Mouse (Mus musculus) kidney, postnatal 36 days (tissue): Measurements from ENCODE around the gene Clec11a.

ENCODE experiments used
- DNase-seq, 2 experiments: peaks; one replicate each; pipeline ENCODE4 v3.0.0; 2021 to 2022; ENCODE audit warnings: mixed read lengths in 2 of 2

Gene Clec11a

GRCm38 (mm10) chr7:44276461-44277249, 30.0 kb downstream of the Clec11a start:
- no peak for DNase-seq

- DNase-seq: no peak
Measured at GRCm38 (mm10) chr7:44275546-44275945, 31.2 kb downstream of the Clec11a start.

- DNase-seq: no peak
Measured at GRCm38 (mm10) chr7:44274096-44274495, 32.6 kb downstream of the Clec11a start.

GRCm38 (mm10) chr7:44273446-44273845, 33.3 kb downstream of the Clec11a start:
- DNase-seq: no peak

- no peak for DNase-seq
Measured at GRCm38 (mm10) chr7:44272546-44272945, 34.2 kb downstream of the Clec11a start.

- no peak for DNase-seq
Measured at GRCm38 (mm10) chr7:44271309-44271708, 35.4 kb downstream of the Clec11a start.

- DNase-seq: no peak
Measured at GRCm38 (mm10) chr7:44269397-44269796, 37.3 kb downstream of the Clec11a start.

GRCm38 (mm10) chr7:44268117-44268516, 38.6 kb downstream of the Clec11a start:
- DNase-seq: no peak

GRCm38 (mm10) chr7:44262791-44263643, 43.7 kb downstream of the Clec11a start:
- peak; percentile 92 to 97 for DNase-seq

GRCm38 (mm10) chr7:44261147-44261546, 45.6 kb downstream of the Clec11a start, which contains the start of gene Gm15517:
Gene Gm15517 (plus strand): TSS chr7:44261447.
- no peak for DNase-seq

GRCm38 (mm10) chr7:44260410-44260809, 46.3 kb downstream of the Clec11a start:
- no peak for DNase-seq

- DNase-seq: no peak
Measured at GRCm38 (mm10) chr7:44257278-44257677, 49.4 kb downstream of the Clec11a start, which contains the start of gene Acp4. Gene Acp4 (minus strand): TSS chr7:44257378.

- no peak for DNase-seq
Measured at GRCm38 (mm10) chr7:44254930-44255329, 51.8 kb downstream of the Clec11a start.

GRCm38 (mm10) chr7:44253023-44253616, 53.6 kb downstream of the Clec11a start:
- no peak for DNase-seq
